Mouse (Mus musculus): Measurements from ENCODE around the gene Rpn1. TPM values are rescaled to one million over a fixed set of nuclear protein-coding genes. Genes with fewer than 3 reads are reported as not detected.

The Rpn1 gene
- polyA plus RNA-seq, 1 experiment from 2014 or later, result 234 TPM

DNA sequence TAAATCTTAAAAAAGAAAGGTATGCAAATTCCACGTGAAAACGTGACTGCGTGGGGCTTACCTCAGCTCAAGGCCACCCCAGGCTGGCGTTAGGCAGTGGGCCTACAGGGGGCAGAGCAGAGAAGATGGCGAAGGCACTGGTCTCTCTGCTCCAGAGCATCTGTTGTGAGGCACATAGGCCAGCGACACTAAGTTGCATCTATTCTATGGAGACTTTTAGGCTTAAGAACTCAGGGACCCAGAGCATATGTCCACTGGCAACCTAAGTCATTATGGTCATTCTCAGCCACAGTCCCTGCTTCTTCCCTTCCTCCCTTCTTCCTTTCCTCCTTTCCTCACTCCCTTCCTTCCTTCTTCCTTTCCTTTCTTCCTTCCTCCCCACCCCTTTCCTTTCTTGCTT lies 48.8 kb downstream of the Rpn1 start:
- ATAC-seq (replicated peaks; ENCODE audit: insufficient number of reproducible peaks, low FRiP score, low TSS enrichment), result no peak
- WGBS (ENCODE audit: insufficient replicate concordance), result 78% methylated on average over 6 of the region's 6 CpGs
- H3K9me3 ChIP-seq (replicated peaks; ENCODE audit: control insufficient read depth, low read length), result no peaks in the 10 kb centered on the region
- H3K4me2 ChIP-seq, result no peak overlapping the region
- peaks cover 10% of the 10 kb centered on the region; the same call in 1 of the 2 replicates for H3K4me1 ChIP-seq (ENCODE audit: control insufficient read depth, insufficient read depth, low read length)
- H3K27ac ChIP-seq (ENCODE audit: low read depth, low read length), result no peak overlapping the region
- no peak overlapping the region for H3K4me3 ChIP-seq (ENCODE audit: low read depth, low read length)
- H3K36me3 ChIP-seq (ENCODE audit: control insufficient read depth, insufficient read depth, low read length), result no peaks in the 10 kb centered on the region
- H3K27me3 ChIP-seq (ENCODE audit: control insufficient read depth, insufficient read depth, low read length), result peaks cover 59% of the 10 kb centered on the region
- H3K9ac ChIP-seq (ENCODE audit: low read depth, low read length), result no peak overlapping the region

DNA sequence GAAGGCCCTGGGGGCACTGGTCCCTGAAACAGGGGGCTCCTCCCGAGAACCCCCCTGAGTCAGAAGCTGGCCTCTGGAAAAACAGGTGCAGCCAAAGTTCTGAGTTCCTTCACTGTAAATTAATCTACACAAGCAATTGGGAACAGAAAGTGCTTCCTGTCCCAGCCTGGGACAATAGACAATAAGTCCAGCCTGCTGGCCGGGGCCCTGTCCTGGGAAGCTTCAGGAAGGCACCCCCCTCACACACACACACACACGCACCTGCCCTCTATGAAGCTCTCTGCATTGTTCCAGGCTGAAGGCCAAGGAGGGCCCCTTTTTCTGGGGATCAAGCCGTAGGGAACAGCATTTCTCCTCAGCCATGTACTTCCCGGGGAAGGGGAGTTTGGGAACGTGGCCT lies 49.6 kb downstream of the Rpn1 start:
- H3K36me3 ChIP-seq (ENCODE audit: control insufficient read depth, insufficient read depth, low read length), result no peaks in the 10 kb centered on the region
- H3K27ac ChIP-seq (ENCODE audit: low read depth, low read length), result no peak overlapping the region
- H3K9me3 ChIP-seq (replicated peaks; ENCODE audit: control insufficient read depth, low read length), result no peaks in the 10 kb centered on the region
- WGBS (ENCODE audit: insufficient replicate concordance), result 67% methylated on average over 6 of the region's 6 CpGs
- no peak overlapping the region for H3K4me2 ChIP-seq
- H3K4me1 ChIP-seq (ENCODE audit: control insufficient read depth, insufficient read depth, low read length), result peaks cover 10% of the 10 kb centered on the region; the same call in 1 of the 2 replicates
- no peak for ATAC-seq (replicated peaks; ENCODE audit: insufficient number of reproducible peaks, low FRiP score, low TSS enrichment)
- no peak overlapping the region for H3K4me3 ChIP-seq (ENCODE audit: low read depth, low read length)
- H3K27me3 ChIP-seq (ENCODE audit: control insufficient read depth, insufficient read depth, low read length), result peaks cover 60% of the 10 kb centered on the region
- H3K9ac ChIP-seq (ENCODE audit: low read depth, low read length), result no peak overlapping the region

DNA sequence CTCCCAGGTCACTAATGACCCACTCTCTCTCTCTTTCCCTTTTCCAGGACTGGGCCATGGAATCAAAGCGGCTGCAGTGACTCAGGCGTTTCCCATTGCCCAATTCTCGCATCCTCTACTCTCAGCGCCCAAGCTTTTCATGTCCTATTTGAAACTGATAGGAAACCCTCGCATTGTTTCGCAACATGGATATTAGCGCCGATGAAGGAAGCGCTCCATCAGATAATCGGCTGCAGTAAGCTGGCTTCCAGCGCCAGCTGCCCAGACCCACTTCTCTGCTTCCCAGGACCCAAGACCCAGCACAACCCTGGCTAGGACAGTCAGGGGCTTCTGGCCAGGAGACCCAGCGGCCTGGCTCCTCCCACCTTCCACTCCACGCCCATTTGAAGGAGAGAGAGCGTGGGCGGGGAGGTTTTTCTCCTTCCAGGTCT lies 51.9 kb downstream of the Rpn1 start:
- H3K9ac ChIP-seq (ENCODE audit: low read depth, low read length), result peak overlapping the region; percentile 17; the same call in 1 of the 2 replicates
- H3K4me3 ChIP-seq (ENCODE audit: low read depth, low read length), result peak overlapping the region; percentile 6
- 17% methylated on average over 15 of the region's 15 CpGs for WGBS (ENCODE audit: insufficient replicate concordance)
- H3K4me2 ChIP-seq, result peak overlapping the region; percentile 54
- peaks cover 10% of the 10 kb centered on the region; the same call in 1 of the 2 replicates for H3K4me1 ChIP-seq (ENCODE audit: control insufficient read depth, insufficient read depth, low read length)
- H3K27ac ChIP-seq (ENCODE audit: low read depth, low read length), result no peak overlapping the region
- ATAC-seq (replicated peaks; ENCODE audit: insufficient number of reproducible peaks, low FRiP score, low TSS enrichment), result no peak
- H3K27me3 ChIP-seq (ENCODE audit: control insufficient read depth, insufficient read depth, low read length), result peaks cover 50% of the 10 kb centered on the region
- no peaks in the 10 kb centered on the region for H3K36me3 ChIP-seq (ENCODE audit: control insufficient read depth, insufficient read depth, low read length)
- no peaks in the 10 kb centered on the region for H3K9me3 ChIP-seq (replicated peaks; ENCODE audit: control insufficient read depth, low read length)

DNA sequence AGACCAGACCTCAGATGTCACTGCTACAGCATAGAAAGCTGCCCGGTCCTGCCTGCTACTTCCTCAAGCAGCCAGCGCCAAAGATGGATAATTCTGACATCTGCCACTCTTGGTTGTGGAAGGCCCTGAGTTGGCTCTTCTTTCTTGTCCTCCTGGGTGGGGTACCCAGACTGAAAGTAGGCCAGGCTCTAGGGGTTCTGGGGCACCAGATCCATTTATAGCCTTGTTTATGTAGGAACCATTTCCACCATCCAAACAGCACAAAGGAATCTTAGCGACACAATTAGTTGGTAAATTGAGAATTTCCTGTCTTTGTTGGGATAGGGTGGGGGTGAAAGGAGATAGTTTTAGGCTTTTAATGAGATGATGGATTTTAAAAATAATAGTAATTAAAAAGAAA lies 54.2 kb downstream of the Rpn1 start:
- no peak for ATAC-seq (replicated peaks; ENCODE audit: insufficient number of reproducible peaks, low FRiP score, low TSS enrichment)
- H3K9ac ChIP-seq (ENCODE audit: low read depth, low read length), result no peak overlapping the region

DNA sequence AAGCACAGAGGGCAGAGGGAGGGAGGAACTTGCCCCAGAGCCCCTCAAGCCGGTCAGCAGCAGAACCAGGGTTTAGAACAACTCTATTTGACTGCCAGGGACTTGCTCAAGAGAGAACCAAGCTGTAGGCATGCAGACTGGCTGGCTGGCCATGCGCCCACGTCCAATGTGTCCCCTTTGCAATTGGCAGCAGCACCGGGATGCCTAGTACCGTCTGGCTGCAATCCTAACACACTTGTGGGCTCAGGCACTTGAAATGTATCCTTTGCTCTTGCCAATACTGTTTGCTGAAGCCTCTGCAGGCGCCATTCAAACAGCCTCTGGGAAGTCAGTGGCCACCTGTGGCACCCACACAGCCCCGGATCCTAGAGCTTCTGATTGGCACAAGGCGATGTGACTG lies 56.0 kb downstream of the Rpn1 start:
- H3K4me2 ChIP-seq, result no peak overlapping the region
- no peak for ATAC-seq (replicated peaks; ENCODE audit: insufficient number of reproducible peaks, low FRiP score, low TSS enrichment)
- H3K4me3 ChIP-seq (ENCODE audit: low read depth, low read length), result no peak overlapping the region
- H3K4me1 ChIP-seq (ENCODE audit: control insufficient read depth, insufficient read depth, low read length), result peaks cover 3% of the 10 kb centered on the region; the same call in 1 of the 2 replicates
- H3K27me3 ChIP-seq (ENCODE audit: control insufficient read depth, insufficient read depth, low read length), result peaks cover 33% of the 10 kb centered on the region
- WGBS (ENCODE audit: insufficient replicate concordance), result 68% methylated on average over 8 of the region's 8 CpGs
- no peak overlapping the region for H3K9ac ChIP-seq (ENCODE audit: low read depth, low read length)
- no peak overlapping the region for H3K27ac ChIP-seq (ENCODE audit: low read depth, low read length)
- no peaks in the 10 kb centered on the region for H3K9me3 ChIP-seq (replicated peaks; ENCODE audit: control insufficient read depth, low read length)
- H3K36me3 ChIP-seq (ENCODE audit: control insufficient read depth, insufficient read depth, low read length), result no peaks in the 10 kb centered on the region

More for the DNA sequence above, 54.2 kb downstream of the Rpn1 start:
- H3K27me3 ChIP-seq (ENCODE audit: control insufficient read depth, insufficient read depth, low read length), result peaks cover 44% of the 10 kb centered on the region
- H3K4me3 ChIP-seq (ENCODE audit: low read depth, low read length), result no peak overlapping the region
- H3K9me3 ChIP-seq (replicated peaks; ENCODE audit: control insufficient read depth, low read length), result no peaks in the 10 kb centered on the region
- 70% methylated on average over 3 of the region's 3 CpGs for WGBS (ENCODE audit: insufficient replicate concordance)
- H3K4me2 ChIP-seq, result no peak overlapping the region
- no peaks in the 10 kb centered on the region for H3K36me3 ChIP-seq (ENCODE audit: control insufficient read depth, insufficient read depth, low read length)
- no peak overlapping the region for H3K27ac ChIP-seq (ENCODE audit: low read depth, low read length)
- peaks cover 3% of the 10 kb centered on the region; the same call in 1 of the 2 replicates for H3K4me1 ChIP-seq (ENCODE audit: control insufficient read depth, insufficient read depth, low read length)

DNA sequence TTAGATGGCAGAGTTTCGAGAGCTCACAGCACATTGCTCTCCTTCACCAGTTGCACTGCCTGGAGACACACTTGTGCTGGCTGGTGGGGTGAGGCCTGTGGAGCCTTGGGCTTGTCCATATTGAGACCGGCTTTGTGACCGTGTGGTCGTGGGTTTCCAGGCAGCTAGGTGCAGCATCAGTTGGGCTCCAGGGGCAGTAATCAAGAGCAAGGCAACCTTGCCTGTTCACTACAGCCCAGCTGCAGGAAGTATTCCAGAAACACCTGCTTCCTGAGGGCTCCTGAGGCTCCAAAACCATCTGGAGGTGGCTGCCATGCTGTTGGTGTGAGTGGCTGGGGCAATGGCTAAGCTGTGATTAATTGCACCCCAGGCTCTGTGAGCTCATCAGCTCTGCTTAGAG lies 61.5 kb downstream of the Rpn1 start:
- no peak for ATAC-seq (replicated peaks; ENCODE audit: insufficient number of reproducible peaks, low FRiP score, low TSS enrichment)

DNA sequence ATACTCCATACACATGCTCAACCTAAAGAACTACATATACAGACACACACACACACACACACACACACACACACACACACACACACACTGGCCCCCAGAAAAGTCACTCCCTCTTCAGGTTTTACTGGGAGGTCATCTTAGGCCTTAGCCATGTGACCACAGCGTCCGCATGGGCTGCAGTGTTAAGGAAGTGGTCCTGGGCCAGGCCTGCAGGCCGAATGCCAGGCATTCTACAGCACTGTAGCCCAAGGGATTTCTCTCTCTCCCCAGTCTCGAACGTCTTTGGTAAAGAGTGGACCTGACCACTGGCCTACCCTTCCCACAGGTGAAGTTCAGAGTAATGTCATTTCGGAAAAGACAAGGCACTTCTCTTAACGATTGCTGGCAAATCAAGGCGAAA lies 62.3 kb downstream of the Rpn1 start:
- ATAC-seq (replicated peaks; ENCODE audit: insufficient number of reproducible peaks, low FRiP score, low TSS enrichment), result no peak
- 71% methylated on average over 8 of the region's 8 CpGs for WGBS (ENCODE audit: insufficient replicate concordance)
- Histone ChIP-seq H3K4me1 (ENCODE audit: control insufficient read depth, insufficient read depth, low read length) (no peaks in the 10 kb centered on the region; the same call in 1 of the 2 replicates), H3K27ac (ENCODE audit: low read depth, low read length) (no peak overlapping the region), H3K27me3 (ENCODE audit: control insufficient read depth, insufficient read depth, low read length) (peaks cover 3% of the 10 kb centered on the region; the same call in 1 of the 2 replicates), H3K36me3 (ENCODE audit: control insufficient read depth, insufficient read depth, low read length) (no peaks in the 10 kb centered on the region), H3K4me2 (no peak overlapping the region), H3K4me3 (ENCODE audit: low read depth, low read length) (no peak overlapping the region), H3K9ac (ENCODE audit: low read depth, low read length) (no peak overlapping the region), H3K9me3 (replicated peaks; ENCODE audit: control insufficient read depth, low read length) (no peaks in the 10 kb centered on the region)

More for the DNA sequence above, 61.5 kb downstream of the Rpn1 start:
- peaks cover 3% of the 10 kb centered on the region; the same call in 1 of the 2 replicates for H3K27me3 ChIP-seq (ENCODE audit: control insufficient read depth, insufficient read depth, low read length)
- no peak overlapping the region for H3K9ac ChIP-seq (ENCODE audit: low read depth, low read length)
- H3K9me3 ChIP-seq (replicated peaks; ENCODE audit: control insufficient read depth, low read length), result no peaks in the 10 kb centered on the region
- H3K4me3 ChIP-seq (ENCODE audit: low read depth, low read length), result no peak overlapping the region
- WGBS (ENCODE audit: insufficient replicate concordance), result 65% methylated on average over 4 of the region's 4 CpGs
- H3K27ac ChIP-seq (ENCODE audit: low read depth, low read length), result no peak overlapping the region
- H3K4me1 ChIP-seq (ENCODE audit: control insufficient read depth, insufficient read depth, low read length), result no peaks in the 10 kb centered on the region; the same call in 1 of the 2 replicates
- no peaks in the 10 kb centered on the region for H3K36me3 ChIP-seq (ENCODE audit: control insufficient read depth, insufficient read depth, low read length)
- no peak overlapping the region for H3K4me2 ChIP-seq

DNA sequence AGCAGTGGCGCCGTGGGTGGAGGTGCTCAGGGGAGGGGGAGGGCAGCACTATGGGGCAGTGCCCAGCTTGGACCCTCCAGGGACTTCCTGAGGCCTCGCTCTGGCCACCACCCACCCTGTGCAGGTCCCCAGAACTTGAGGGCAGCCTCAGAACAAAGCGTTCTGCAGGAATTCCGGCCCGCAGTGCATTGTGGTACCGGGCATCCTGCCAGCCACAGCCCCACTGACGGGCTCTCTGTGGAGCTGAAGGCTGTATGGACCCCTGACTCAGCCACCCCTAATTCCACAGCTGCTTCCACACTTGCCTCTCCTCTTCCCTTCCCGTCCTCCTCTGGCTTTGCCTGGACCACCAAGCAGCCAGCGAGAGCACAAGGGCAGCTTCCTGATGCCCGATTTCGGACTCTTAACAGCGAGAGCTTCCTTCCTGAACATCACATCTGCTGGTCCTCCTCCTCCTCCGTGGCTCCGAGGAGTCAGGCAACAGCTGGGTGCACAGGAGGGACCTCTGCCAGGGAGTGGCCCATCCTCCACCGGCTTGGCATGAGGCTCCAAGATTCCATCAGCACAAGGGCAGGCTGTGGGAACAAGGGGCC lies 63.2 kb downstream of the Rpn1 start:
- no peak for ATAC-seq (replicated peaks; ENCODE audit: insufficient number of reproducible peaks, low FRiP score, low TSS enrichment)
- Histone ChIP-seq H3K9ac (ENCODE audit: low read depth, low read length) (no peak overlapping the region), H3K9me3 (replicated peaks; ENCODE audit: control insufficient read depth, low read length) (no peaks in the 10 kb centered on the region), H3K4me1 (ENCODE audit: control insufficient read depth, insufficient read depth, low read length) (no peaks in the 10 kb centered on the region; the same call in 1 of the 2 replicates), H3K36me3 (ENCODE audit: control insufficient read depth, insufficient read depth, low read length) (no peaks in the 10 kb centered on the region), H3K27me3 (ENCODE audit: control insufficient read depth, insufficient read depth, low read length) (peaks cover 3% of the 10 kb centered on the region; the same call in 1 of the 2 replicates), H3K4me3 (ENCODE audit: low read depth, low read length) (no peak overlapping the region), H3K4me2 (no peak overlapping the region), H3K27ac (ENCODE audit: low read depth, low read length) (no peak overlapping the region)
- 76% methylated on average over 16 of the region's 16 CpGs for WGBS (ENCODE audit: insufficient replicate concordance)

DNA sequence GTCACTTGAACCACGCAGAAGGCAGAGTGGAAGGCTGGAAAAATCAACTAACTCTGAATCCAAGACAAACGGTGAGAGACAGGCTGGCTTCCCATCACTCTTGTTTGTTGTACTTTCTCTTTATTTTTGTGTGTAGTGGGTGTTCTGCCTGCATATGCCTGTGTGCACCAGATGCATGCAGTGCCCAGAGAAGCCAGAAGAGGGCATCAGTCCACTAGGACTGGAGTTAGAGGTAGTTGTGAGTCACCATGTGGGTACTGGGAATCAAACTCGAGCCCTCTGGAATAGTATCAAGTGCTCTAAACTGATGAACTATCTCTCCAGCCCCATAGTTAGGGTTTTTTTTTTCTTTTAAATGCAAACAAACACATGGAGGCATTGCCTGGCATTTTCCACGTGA lies 67.1 kb downstream of the Rpn1 start:
- no peaks in the 10 kb centered on the region for H3K36me3 ChIP-seq (ENCODE audit: control insufficient read depth, insufficient read depth, low read length)
- no peaks in the 10 kb centered on the region for H3K9me3 ChIP-seq (replicated peaks; ENCODE audit: control insufficient read depth, low read length)
- WGBS (ENCODE audit: insufficient replicate concordance), result 68% methylated on average over 4 of the region's 4 CpGs
- H3K4me3 ChIP-seq (ENCODE audit: low read depth, low read length), result no peak overlapping the region
- H3K9ac ChIP-seq (ENCODE audit: low read depth, low read length), result no peak overlapping the region
- H3K4me2 ChIP-seq, result no peak overlapping the region
- no peak for ATAC-seq (replicated peaks; ENCODE audit: insufficient number of reproducible peaks, low FRiP score, low TSS enrichment)
- peaks cover 3% of the 10 kb centered on the region; the same call in 1 of the 2 replicates for H3K27me3 ChIP-seq (ENCODE audit: control insufficient read depth, insufficient read depth, low read length)
- H3K27ac ChIP-seq (ENCODE audit: low read depth, low read length), result no peak overlapping the region
- no peaks in the 10 kb centered on the region; the same call in 1 of the 2 replicates for H3K4me1 ChIP-seq (ENCODE audit: control insufficient read depth, insufficient read depth, low read length)

Measured in heart, embryonic 11.5 days (tissue).